Mouse (Mus musculus) MEL (cell line): ENCODE data around the gene Lrrc4. TPM values are rescaled to one million over a fixed set of nuclear protein-coding genes. Genes with fewer than 3 reads are reported as not detected.

Source experiments
- DNase-seq: peaks from one replicate; pipeline ENCODE4 v3.0.0; 2011; ENCODE audit warnings: low read depth, low spot score
- H3K27ac ChIP-seq: 2 replicates; pipeline ENCODE4 v1.5.1; 2012; ENCODE audit warnings: low read depth, mild to moderate bottlenecking, control low read depth, low read length, moderate library complexity; ENCODE audit not compliant: control insufficient read depth
- H3K27me3 ChIP-seq, 2 experiments: fragments of 150-350 bp in 1 of 2; sonication (generic) in 1 of 2; 2 replicates each; pipeline ENCODE4 v1.6.1; 2012; ENCODE audit warnings: low read length in 2 of 2, mild to moderate bottlenecking in 2 of 2, improper control_type of control experiment in 1 of 2, moderate library complexity in 1 of 2; ENCODE audit not compliant: insufficient read depth in 2 of 2, control insufficient read depth in 1 of 2
- H3K36me3 ChIP-seq, 2 experiments: 2 replicates each; pipeline ENCODE4 v1.6.1; 2012 to 2014; ENCODE audit warnings: low read length in 2 of 2, improper control_type of control experiment in 1 of 2, inconsistent platforms in 1 of 2, mild to moderate bottlenecking in 1 of 2; ENCODE audit not compliant: insufficient read depth in 2 of 2, control insufficient read depth in 1 of 2
- H3K4me1 ChIP-seq, 2 experiments: fragments of 150-350 bp in 1 of 2; sonication (generic) in 1 of 2; 2 replicates each; pipeline ENCODE4 v1.6.1; 2012; ENCODE audit warnings: low read length in 2 of 2, improper control_type of control experiment in 1 of 2, mild to moderate bottlenecking in 1 of 2; ENCODE audit not compliant: insufficient read depth in 2 of 2, control insufficient read depth in 1 of 2
- H3K4me3 ChIP-seq, 2 experiments: fragments of 150-350 bp in 1 of 2; sonication (generic) in 1 of 2; 2 replicates each; pipeline ENCODE4 v1.5.1; 2012; ENCODE audit warnings: low read depth in 2 of 2, low read length in 2 of 2, mild to moderate bottlenecking in 2 of 2, moderate library complexity in 2 of 2, control low read depth in 1 of 2, improper control_type of control experiment in 1 of 2; ENCODE audit not compliant: control insufficient read depth in 1 of 2, insufficient read depth in 1 of 2
- H3K79me2 ChIP-seq: 2 replicates; pipeline ENCODE4 v1.6.1; 2012; ENCODE audit warnings: mild to moderate bottlenecking, low read length, moderate library complexity; ENCODE audit not compliant: control insufficient read depth, poor library complexity, insufficient read depth
- H3K9ac ChIP-seq: 2 replicates; pipeline ENCODE4 v1.6.1; 2012; ENCODE audit warnings: low read depth, mild to moderate bottlenecking, control low read depth, low read length, moderate library complexity; ENCODE audit not compliant: control insufficient read depth, poor library complexity, severe bottlenecking
- H3K9me3 ChIP-seq: fragments of 150-350 bp; sonication (generic); replicated peaks from 2 replicates; pipeline ENCODE4 v1.6.1; 2012; ENCODE audit warnings: mild to moderate bottlenecking, low read length, improper control_type of control experiment, moderate library complexity; ENCODE audit not compliant: insufficient read depth
- CHD2 ChIP-seq: IDR thresholded peaks from 2 replicates; pipeline ENCODE4 v1.6.1; 2011; ENCODE audit warnings: low read length, improper control_type of control experiment
- CTCF ChIP-seq, 3 experiments: IDR thresholded peaks in 2 of 3; conservative IDR thresholded peaks in 1 of 3; 2 replicates each; pipeline ENCODE4 v1.5.1; 2011 to 2012; ENCODE audit warnings: low read length in 3 of 3, low read depth in 2 of 3, mild to moderate bottlenecking in 2 of 3, improper control_type of control experiment in 1 of 3, inconsistent platforms in 1 of 3, mixed read lengths in 1 of 3, moderate library complexity in 1 of 3; ENCODE audit not compliant: control insufficient read depth in 1 of 3, insufficient read depth in 1 of 3, poor library complexity in 1 of 3, severe bottlenecking in 1 of 3
- E2F4 ChIP-seq: IDR thresholded peaks from 2 replicates; pipeline ENCODE4 v1.6.1; 2011; ENCODE audit warnings: low read depth, low read length, improper control_type of control experiment, borderline replicate concordance
- EP300 ChIP-seq, 2 experiments: IDR thresholded peaks; 2 replicates each; pipeline ENCODE4 v1.6.1; 2011; ENCODE audit warnings: improper control_type of control experiment in 2 of 2, low read length in 2 of 2, low read depth in 1 of 2, mild to moderate bottlenecking in 1 of 2
- GATA1 ChIP-seq: IDR thresholded peaks from 2 replicates; pipeline ENCODE4 v1.6.1; 2011; ENCODE audit warnings: low read depth, low read length, improper control_type of control experiment
- HCFC1 ChIP-seq: IDR thresholded peaks from 2 replicates; pipeline ENCODE4 v1.6.1; 2012; ENCODE audit warnings: low read depth, mild to moderate bottlenecking, inconsistent platforms, low read length, improper control_type of control experiment, moderate library complexity
- JUND ChIP-seq: IDR thresholded peaks from 2 replicates; pipeline ENCODE4 v1.6.1; 2011; ENCODE audit warnings: low read depth, mild to moderate bottlenecking, improper control_type of control experiment, low read length
- KAT2A ChIP-seq: conservative IDR thresholded peaks from 2 replicates; pipeline ENCODE4 v1.6.1; 2012; ENCODE audit warnings: low read depth, low read length, improper control_type of control experiment, inconsistent platforms
- MAFK ChIP-seq: IDR thresholded peaks from 2 replicates; pipeline ENCODE4 v1.6.1; 2011; ENCODE audit warnings: low read depth, mild to moderate bottlenecking, low read length, improper control_type of control experiment, borderline replicate concordance
- MEF2A ChIP-seq: IDR thresholded peaks from 2 replicates; pipeline ENCODE4 v1.6.1; 2014; ENCODE audit warnings: low read depth, mild to moderate bottlenecking, inconsistent platforms, low read length, improper control_type of control experiment; ENCODE audit not compliant: poor library complexity, insufficient replicate concordance, severe bottlenecking; ENCODE audit errors: extremely low read depth
- MXI1 ChIP-seq: IDR thresholded peaks from 2 replicates; pipeline ENCODE4 v1.6.1; 2011; ENCODE audit warnings: mild to moderate bottlenecking, low read depth, low read length, improper control_type of control experiment
- MYB ChIP-seq: IDR thresholded peaks from 2 replicates; pipeline ENCODE4 v1.6.1; 2011; ENCODE audit warnings: mild to moderate bottlenecking, low read depth, low read length, improper control_type of control experiment
- MYC ChIP-seq: IDR thresholded peaks from 2 replicates; pipeline ENCODE4 v1.6.1; 2011; ENCODE audit warnings: low read depth, mild to moderate bottlenecking, low read length, improper control_type of control experiment, moderate library complexity
- NRF1 ChIP-seq: IDR thresholded peaks from 2 replicates; pipeline ENCODE4 v1.6.1; 2014; ENCODE audit warnings: low read depth, mild to moderate bottlenecking, inconsistent platforms, low read length, improper control_type of control experiment, moderate library complexity; ENCODE audit not compliant: poor library complexity, insufficient read depth, severe bottlenecking
- POLR2A ChIP-seq, 2 experiments: IDR thresholded peaks; 2 replicates each; pipeline ENCODE4 v1.6.1; 2011 to 2012; ENCODE audit warnings: low read length in 2 of 2, mild to moderate bottlenecking in 2 of 2, control low read depth in 1 of 2, improper control_type of control experiment in 1 of 2, low read depth in 1 of 2, moderate library complexity in 1 of 2; ENCODE audit not compliant: control insufficient read depth in 1 of 2, insufficient read depth in 1 of 2, poor library complexity in 1 of 2
- POLR2AphosphoS5 ChIP-seq: IDR thresholded peaks from 2 replicates; pipeline ENCODE4 v1.6.1; 2012; ENCODE audit warnings: low read depth, borderline replicate concordance, mild to moderate bottlenecking, inconsistent platforms, low read length, moderate library complexity, mixed read lengths
- RAD21 ChIP-seq: IDR thresholded peaks from 2 replicates; pipeline ENCODE4 v1.6.1; 2011; ENCODE audit warnings: mild to moderate bottlenecking, low read depth, low read length, improper control_type of control experiment
- RCOR1 ChIP-seq: IDR thresholded peaks from 2 replicates; pipeline ENCODE4 v1.6.1; 2012; ENCODE audit warnings: low read depth, mild to moderate bottlenecking, inconsistent platforms, low read length, improper control_type of control experiment
- TAL1 ChIP-seq: IDR thresholded peaks from 2 replicates; pipeline ENCODE4 v1.6.1; 2012; ENCODE audit warnings: mild to moderate bottlenecking, inconsistent platforms, low read length, moderate library complexity, mixed read lengths
- TBP ChIP-seq: IDR thresholded peaks from 2 replicates; pipeline ENCODE4 v1.8.0; 2011; ENCODE audit warnings: low read depth, low read length, improper control_type of control experiment
- TCF12 ChIP-seq: IDR thresholded peaks from 2 replicates; pipeline ENCODE4 v1.6.1; 2014; ENCODE audit warnings: low read depth, mild to moderate bottlenecking, inconsistent platforms, low read length, improper control_type of control experiment, moderate library complexity
- UBTF ChIP-seq: IDR thresholded peaks from 2 replicates; pipeline ENCODE4 v1.6.1; 2012; ENCODE audit warnings: low read depth, mild to moderate bottlenecking, inconsistent platforms, low read length, improper control_type of control experiment, moderate library complexity, borderline replicate concordance; ENCODE audit not compliant: insufficient read depth
- USF1 ChIP-seq: IDR thresholded peaks from 2 replicates; pipeline ENCODE4 v1.6.1; 2014; ENCODE audit warnings: low read depth, mild to moderate bottlenecking, inconsistent platforms, low read length, improper control_type of control experiment, moderate library complexity
- USF2 ChIP-seq, 2 experiments: IDR thresholded peaks; 2 replicates each; pipeline ENCODE4 v1.6.1; 2011 to 2012; ENCODE audit warnings: improper control_type of control experiment in 2 of 2, low read length in 2 of 2, borderline replicate concordance in 1 of 2, inconsistent platforms in 1 of 2, low read depth in 1 of 2, mild to moderate bottlenecking in 1 of 2; ENCODE audit not compliant: insufficient read depth in 1 of 2
- ZC3H11A ChIP-seq: IDR thresholded peaks from 2 replicates; pipeline ENCODE4 v1.6.1; 2012; ENCODE audit warnings: low read depth, mild to moderate bottlenecking, inconsistent platforms, low read length, improper control_type of control experiment
- ZKSCAN1 ChIP-seq: IDR thresholded peaks from 2 replicates; pipeline ENCODE4 v1.6.1; 2012; ENCODE audit warnings: low read depth, mild to moderate bottlenecking, inconsistent platforms, low read length, improper control_type of control experiment, moderate library complexity
- ZMIZ1 ChIP-seq: IDR thresholded peaks from 2 replicates; pipeline ENCODE4 v1.6.1; 2012; ENCODE audit warnings: low read depth, mild to moderate bottlenecking, inconsistent platforms, low read length, improper control_type of control experiment, moderate library complexity
- ZNF384 ChIP-seq: IDR thresholded peaks from 2 replicates; pipeline ENCODE4 v1.6.1; 2012; ENCODE audit warnings: low read depth, mild to moderate bottlenecking, inconsistent platforms, low read length, improper control_type of control experiment
- polyA plus RNA-seq, 2 experiments: library from polyadenylated mRNA; stranded (reverse) in 1 of 2; unstranded in 1 of 2; fragments of >175 nt in 1 of 2; fragments of >200 nt in 1 of 2; gene quantifications; 2 replicates each; pipeline versions ENCODE4 v1.2.1 to v1.2.4; 2012; ENCODE audit warnings: low replicate concordance in 2 of 2, low read depth in 1 of 2; ENCODE audit not compliant: insufficient read length in 2 of 2, insufficient read depth in 1 of 2, missing spikeins in 1 of 2
- total RNA-seq: library from RNA; depleted of rRNA; stranded (reverse); fragments of 300-350 nt; gene quantifications from 2 replicates; pipeline ENCODE4 v1.2.3, GENCODE M21; 2012

The Lrrc4 gene
- total and polyA plus RNA-seq, 3 experiments: 0.07 to 0.12 TPM; not detected in 1

GRCm38 (mm10) chr6:28766622-28767021 is 64.9 kb downstream of the Lrrc4 start:
- Histone ChIP-seq H3K36me3 (peaks cover 20 to 24% of the 10 kb centered on the region in 2 experiments), H3K9me3 (no peaks in the 10 kb centered on the region), H3K4me1 (peaks cover 5 to 13% of the 10 kb centered on the region in 2 experiments; a peak in 3 of 4 replicates), H3K9ac (no peak overlapping the region), H3K4me3 (no peak overlapping the region), H3K27me3 (no peaks in the 10 kb centered on the region), H3K79me2 (no peaks in the 10 kb centered on the region), H3K27ac (no peak overlapping the region)
- TF ChIP-seq MAFK (no peak), MXI1 (no peak), TAL1 (no peak), GATA1 (peak; percentile 47; the same call in 1 of the 2 replicates), RAD21 (no peak), ZMIZ1 (no peak), MYC (no peak), EP300 (IDR thresholded peaks at IDR 0.05; ENCODE audit: low read depth in 1 of 2, low read length in 2 of 2) (peak; percentile 21 to 28; a peak in 1 of 4 replicates), USF2 (IDR thresholded peaks at IDR 0.05; ENCODE audit: borderline replicate concordance in 1 of 2, insufficient read depth in 1 of 2, low read depth in 1 of 2, low read length in 2 of 2) (no peak), CTCF (IDR thresholded peaks at IDR 0.05 in 2 of 3, conservative IDR thresholded peaks at IDR 0.05 in 1 of 3; ENCODE audit: control insufficient read depth in 1 of 3, insufficient read depth in 1 of 3, low read depth in 2 of 3, low read length in 3 of 3, poor library complexity in 1 of 3, severe bottlenecking in 1 of 3) (peak in 1 of 3 experiments; percentile 10; a peak in 1 of 6 replicates), CHD2 (no peak), MYB (no peak), JUND (no peak), RCOR1 (peak; percentile 73), NRF1 (no peak), UBTF (no peak), TCF12 (no peak), KAT2A (no peak), HCFC1 (no peak), POLR2AphosphoS5 (no peak), POLR2A (IDR thresholded peaks at IDR 0.05; ENCODE audit: control insufficient read depth in 1 of 2, insufficient read depth in 1 of 2, low read depth in 1 of 2, low read length in 2 of 2, poor library complexity in 1 of 2) (no peak), E2F4 (no peak), ZNF384 (no peak), ZC3H11A (no peak), MEF2A (no peak), USF1 (no peak), ZKSCAN1 (no peak), TBP (no peak)
- peak; percentile 36 for DNase-seq
